Mouse (Mus musculus): ENCODE results near the gene Clcn1.

The Clcn1 gene

DNA sequence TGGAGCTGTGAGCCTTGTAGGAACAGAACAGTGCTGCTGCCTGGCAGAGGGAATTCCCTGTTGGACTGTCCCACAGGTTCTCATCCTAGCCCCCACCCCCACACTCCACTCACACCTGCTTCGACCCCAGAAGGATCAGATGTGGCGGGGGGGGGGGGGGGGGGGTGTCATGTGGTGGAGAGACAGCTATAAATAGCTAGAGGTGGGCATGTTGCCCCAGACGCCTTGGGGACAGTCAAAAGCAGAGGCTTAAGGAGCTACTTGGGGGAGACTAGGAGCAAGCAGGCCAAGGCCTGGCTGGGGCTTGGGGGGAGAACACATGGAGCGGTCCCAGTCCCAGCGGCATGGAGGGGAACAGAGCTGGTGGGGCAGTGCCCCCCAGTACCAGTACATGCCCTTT is at the start of gene Clcn1:
Gene Clcn1, plus strand, starts transcription at position 238 of the 400 bp plus-strand sequence.
- in situ Hi-C loops (cut with MboI): no loop called here

DNA sequence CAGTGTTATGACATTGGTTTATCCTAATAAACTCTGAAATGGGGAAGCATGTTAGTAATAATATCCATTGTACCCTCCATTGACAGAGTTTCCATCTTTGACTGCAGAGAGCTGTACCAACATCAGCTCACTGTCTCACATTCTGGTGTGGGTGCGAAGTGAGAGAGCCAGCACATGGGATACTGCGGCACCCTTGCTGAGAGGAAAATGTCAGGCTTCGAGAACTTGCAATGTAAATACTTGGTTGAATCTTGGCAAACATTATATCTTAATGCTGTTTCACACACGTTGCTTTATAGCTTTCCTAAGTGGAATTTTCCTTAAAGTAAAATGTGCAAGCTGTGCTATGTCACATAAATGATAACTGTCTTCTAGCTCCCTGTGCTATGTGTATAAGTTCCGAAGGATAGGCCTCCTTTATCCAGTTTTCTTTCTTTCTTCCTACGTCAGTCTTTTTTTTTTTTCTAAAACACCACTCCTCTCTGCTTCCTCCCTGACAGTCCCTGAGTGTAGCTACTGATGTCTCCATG is 49.1 kb upstream of the Clcn1 start:
- in situ Hi-C loops (cut with MboI): loop anchor here (10.0 kb wide), 1 partner anchor 347 kb away; no protein-coding TSS in a partner anchor

DNA sequence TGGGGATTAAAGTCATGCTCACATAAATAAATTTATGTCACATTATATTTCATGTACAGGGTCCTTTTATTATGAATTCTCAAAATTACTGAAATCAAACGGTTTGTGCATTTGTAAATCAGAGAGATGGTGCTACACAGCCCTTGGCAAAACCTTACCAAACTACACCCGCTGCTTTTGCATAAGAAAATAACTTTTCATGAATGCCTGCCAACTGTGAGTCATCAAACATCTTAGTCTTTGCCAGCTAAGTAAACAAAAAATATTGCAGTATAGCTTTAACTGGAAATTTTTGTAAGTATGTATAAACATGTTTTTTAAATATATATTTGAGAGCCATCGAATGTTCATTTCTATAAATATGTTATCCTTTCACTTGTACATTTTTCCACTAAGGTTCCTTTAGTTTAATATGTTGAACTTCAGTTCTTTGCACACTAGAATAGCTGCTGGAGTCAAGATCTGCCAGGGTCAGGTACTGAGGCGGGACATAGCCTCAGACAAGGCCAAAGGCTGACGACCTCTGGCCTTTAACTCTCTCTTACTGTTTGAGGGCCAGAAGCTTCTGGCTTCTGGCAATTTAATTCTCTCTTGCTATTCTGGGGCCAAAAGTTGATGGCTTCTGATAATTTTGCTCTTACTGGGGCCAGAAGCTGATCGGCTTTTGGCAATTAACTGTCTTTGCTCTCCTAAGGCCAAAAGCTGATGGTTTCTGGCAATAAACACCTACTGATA is 45.0 kb upstream of the Clcn1 start:
- in situ Hi-C loops (cut with MboI): no loop called here

DNA sequence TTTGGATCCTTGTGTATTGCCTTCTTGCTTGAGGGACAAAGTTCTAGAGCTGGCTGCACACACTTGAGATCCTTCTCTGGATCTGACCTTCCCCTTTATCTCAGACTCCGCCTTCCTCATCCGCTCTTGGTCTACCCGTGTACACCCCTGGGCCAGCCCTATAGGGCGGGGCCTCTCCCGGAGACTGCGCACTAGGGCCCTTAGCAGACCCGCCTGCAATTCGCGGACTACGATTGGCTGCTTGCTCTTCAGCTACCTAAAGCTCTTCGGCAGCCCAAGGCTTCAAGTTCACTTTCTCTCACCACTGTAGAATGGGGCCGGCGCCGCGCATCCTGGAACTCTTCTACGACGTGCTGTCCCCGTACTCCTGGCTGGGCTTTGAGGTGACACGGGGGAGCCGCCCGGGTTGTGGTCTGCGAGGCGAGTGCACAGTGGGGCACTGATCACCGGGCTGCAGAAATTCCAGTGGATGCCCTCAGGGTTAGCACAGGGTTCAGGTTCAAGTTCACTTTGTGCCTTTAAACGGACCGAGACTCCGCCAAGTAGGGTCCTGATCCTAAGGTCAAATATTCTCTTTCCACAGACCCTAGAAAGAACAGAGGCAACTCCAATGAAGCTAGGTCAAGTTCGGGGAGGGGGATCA is 40.7 kb upstream of the Clcn1 start, which contains the start of gene Gstk1:
Gene Gstk1, plus strand, starts transcription at position 225 of the 643 bp plus-strand sequence.
- in situ Hi-C loops (cut with MboI): no loop called here

DNA sequence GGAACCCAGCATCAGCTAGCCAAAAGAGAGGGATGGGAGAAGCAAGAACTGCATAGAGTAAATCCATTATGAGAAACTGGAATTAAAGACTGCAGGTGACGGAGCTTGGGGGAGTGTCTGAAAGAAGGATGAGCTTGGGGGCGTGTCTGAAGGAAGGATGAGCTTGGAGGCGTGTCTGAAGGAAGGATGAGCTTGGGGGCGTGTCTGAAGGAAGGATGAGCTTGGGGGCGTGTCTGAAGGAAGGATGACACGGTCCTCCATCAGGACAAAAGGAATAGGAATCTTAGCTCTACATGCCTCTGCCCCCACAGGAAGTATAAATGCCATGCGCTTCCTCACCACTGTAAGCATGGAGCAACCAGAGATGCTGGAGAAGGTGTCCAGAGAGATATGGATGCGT is 39.3 kb upstream of the Clcn1 start:
- in situ Hi-C loops (cut with MboI): no loop called here

DNA sequence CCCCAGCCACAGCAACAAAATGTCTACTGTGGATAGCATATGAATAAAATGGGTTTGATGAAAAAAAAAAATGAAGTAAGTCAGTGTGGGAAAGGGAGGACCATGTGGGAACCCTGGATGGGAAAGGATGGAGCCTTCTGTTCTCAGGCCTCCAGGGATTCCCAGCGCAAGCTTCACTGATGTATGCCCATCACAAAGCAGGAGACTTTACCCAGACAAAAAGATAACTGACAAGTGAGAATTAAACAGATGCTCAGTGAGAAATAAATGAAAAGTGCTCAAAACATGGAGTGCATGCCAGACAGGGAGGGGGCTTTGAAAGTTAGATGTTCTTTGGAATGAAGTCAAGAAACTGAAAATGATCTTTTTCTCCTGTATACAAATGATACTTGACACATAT is 38.5 kb upstream of the Clcn1 start:
- in situ Hi-C loops (cut with MboI): no loop called here

DNA sequence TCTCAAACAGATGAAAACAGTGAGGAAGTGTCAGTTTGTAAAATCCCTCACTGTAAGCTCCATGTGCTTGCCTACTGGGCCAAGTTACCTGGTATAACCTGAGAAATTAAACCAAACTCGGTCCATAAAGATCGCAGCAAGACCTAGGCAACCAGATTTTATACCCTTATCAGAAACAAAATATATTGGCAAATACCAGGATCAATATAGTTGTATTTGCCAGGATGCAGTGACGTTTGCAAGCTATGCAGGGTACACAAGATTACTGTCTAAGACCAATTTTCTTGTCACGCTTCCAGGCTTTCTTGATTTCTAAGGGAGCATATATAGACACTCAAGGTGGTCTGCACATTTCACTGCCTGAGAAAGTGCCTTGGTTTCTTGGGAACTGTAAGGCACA is 34.7 kb upstream of the Clcn1 start:
- in situ Hi-C loops (cut with MboI): no loop called here

DNA sequence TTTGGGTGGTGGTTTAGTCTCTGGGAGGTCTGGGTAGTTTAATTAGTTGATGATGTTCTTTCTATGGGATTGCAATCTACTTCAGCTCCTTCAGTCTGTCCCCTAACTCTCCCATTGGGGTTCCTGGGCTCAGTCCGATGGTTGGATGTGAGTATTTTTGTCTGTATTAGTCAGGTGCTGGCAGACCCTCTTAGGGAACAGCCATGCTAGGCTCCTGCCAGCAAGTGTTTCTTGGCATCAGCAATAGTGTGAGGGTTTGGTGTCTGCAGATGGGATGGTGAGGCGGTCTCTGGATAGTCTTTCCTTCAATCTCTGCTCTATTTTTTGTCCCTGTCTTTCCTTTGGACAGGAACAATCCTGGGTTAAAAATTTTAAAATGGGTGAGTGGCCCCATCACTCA is 33.4 kb upstream of the Clcn1 start:
- in situ Hi-C loops (cut with MboI): no loop called here

DNA sequence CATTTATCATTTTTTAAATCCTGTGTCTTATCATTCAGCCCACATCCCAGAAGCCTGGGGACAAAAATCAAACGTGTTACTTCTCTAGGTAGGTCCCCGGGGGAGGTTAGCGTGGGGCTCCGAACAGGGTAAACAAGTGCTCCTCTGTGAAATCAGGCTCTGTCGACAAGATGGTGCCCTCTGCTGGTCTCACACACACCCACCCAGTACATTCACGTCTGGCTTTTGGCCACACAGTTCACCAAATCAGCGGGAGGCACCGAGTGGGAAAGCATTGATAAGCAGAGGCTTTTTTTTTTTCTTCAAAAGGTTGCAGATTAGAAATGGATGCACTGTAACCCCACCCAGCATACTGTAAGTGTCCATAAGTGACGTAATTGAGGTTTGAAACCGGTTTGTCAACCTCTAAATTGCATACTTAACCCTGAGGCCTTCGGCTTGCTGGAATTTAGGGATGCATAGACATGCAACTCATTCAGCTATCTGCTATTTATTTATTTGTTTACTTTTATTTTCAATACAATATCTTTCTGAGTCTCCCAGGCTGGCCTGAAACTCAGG is 29.1 kb upstream of the Clcn1 start:
- in situ Hi-C loops (cut with MboI): no loop called here

DNA sequence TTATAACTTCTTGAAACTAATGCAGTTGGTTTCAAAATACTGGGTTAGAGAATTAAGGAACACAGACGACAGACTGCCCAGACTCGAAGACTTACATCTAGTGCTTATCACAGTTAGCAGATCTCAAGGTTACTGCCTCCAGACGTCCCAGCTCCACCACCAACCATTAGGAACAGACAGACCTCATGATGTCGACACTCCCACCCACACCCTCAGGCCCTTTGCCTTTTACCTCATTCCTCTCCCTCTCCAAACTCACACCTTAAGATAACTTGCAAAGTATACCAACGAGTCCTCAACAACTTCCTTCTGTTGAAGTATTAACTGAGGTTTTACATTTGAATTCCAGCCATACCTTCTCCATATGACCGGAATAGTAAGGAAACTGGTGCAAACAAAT is 26.1 kb upstream of the Clcn1 start:
- in situ Hi-C loops (cut with MboI): no loop called here

DNA sequence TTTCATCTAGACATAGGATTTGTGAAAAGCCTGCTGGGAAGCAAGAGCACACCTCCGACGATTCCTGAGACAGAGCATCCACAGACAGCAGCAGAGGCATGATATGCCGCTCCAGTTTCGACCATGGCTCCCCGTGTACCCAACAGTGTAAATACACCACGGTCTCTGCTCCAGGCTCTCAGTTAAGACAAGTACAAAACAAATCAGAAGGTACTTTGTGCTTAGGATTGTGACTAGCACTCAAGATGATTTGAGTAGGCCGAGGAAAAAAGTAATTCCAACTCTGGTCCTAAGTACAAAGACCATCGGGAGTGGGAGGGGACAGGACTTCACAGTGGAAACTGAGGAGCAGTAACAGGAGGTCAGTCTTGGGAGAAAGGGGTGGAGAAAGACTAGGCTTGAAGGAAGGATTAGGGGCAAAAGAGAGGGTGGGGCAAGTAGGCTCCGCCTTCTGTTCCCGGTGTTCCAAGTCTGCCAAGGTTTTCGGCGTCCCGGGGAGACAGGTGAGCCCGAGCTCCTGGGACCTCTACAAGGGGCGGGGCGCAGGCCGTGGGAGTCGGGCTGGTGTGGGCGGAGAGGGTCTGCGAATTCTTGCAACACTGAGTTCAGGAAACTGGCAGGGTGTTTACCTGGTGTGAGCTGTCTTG is 24.8 kb upstream of the Clcn1 start, which contains the start of gene Tmem139:
Gene Tmem139, plus strand, starts transcription at position 447 of the 647 bp plus-strand sequence.
- in situ Hi-C loops (cut with MboI): no loop called here

DNA sequence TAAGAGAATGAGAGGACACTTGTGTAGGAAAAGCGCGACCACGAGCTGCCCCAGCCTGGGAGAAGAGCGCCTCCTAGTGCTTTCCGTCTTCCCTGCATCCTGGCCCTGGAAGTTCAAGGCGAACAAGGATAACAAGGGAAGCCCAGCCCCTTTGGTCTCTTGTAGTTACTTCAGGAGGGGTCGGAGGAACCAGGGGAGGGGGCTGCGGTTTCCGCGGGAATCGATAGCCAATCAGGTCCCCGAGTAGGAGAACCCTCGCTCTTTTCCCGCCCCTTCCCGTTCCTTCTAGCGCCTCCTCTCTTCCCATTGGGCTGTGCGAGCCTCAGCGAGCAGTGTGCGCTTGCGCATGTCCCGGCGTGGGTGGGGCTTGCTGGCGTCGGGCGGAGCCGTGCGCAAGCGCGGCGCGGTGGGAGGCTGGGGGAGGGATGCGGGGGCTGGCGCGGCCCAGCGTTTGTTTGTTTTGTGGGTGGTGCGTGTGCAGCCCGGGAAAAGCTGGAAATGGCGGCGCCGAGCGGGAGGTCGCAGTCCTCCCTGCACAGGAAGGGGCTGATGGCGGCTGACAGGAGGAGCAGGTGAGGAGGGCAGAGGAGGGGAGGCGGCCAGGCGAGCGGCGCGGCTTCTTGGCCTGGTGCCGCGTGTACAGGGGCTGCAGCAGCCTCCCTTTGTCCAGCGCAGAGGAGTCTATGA is 21.7 kb upstream of the Clcn1 start, which contains the start of gene Casp2:
Gene Casp2, plus strand, starts transcription at position 360 of the 687 bp plus-strand sequence.
- in situ Hi-C loops (cut with MboI): no loop called here

DNA sequence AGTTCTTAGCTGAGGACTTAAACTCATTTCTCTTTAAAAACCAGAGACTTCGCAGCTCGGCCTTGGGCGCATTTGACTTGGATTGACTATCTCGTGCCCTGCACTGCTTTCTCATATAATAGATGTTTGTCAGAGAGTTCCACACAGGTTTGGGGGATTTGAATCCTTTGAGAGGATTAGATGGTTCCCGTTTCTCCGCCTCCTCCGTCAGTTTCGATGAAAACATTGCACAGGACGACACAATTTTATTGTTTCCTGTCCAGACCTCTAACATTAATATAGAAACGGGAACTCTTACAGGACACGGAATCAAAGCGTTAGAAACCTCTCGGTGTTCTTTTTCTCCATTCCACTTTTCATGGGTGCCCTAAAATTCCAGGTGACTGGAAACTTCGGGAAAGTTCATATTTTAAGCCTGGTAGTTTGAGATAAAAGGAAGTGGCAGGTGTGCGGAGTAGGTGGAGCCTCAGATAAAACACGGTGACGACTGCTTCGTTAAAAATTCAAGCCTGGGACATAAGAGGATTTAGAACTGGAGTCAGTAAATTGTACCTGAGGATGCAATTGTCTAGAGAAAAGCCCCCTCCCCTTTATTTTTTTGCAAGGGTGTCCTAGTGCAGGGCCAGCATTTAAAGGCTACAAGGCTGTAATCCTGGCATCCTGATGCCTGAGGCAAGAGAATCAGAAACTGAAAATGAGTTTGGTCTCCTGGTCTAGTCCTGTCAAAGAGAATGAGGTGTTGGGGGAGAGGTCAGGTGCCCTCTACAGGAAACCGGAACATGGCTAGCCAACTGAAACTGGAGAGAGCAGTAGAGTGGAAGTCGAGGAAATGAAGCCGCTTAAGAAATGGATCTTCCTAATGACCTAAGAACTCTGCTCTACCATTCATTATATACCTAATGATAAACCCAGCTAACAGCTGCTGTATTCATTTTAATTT is 20.8 kb upstream of the Clcn1 start:
- in situ Hi-C loops (cut with MboI): no loop called here

DNA sequence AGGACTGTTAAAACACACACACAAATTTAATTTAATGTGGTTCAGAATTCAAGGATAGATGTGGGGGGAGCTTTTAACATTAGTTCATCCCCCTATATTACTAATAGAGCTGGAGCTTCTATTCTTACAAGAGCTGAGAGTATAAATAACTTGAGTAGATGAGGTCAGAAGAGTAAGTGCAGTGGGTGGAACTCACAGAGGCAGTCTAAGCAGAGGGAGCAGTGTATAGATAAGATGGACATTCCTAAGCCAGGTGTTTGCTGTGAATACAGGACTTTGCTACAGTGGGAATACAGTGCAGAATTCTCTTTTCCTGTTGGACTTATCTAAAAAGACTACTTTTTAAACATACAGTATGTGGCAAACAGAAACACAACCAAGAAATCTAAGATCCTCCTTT is 15.7 kb upstream of the Clcn1 start:
- in situ Hi-C loops (cut with MboI): no loop called here

DNA sequence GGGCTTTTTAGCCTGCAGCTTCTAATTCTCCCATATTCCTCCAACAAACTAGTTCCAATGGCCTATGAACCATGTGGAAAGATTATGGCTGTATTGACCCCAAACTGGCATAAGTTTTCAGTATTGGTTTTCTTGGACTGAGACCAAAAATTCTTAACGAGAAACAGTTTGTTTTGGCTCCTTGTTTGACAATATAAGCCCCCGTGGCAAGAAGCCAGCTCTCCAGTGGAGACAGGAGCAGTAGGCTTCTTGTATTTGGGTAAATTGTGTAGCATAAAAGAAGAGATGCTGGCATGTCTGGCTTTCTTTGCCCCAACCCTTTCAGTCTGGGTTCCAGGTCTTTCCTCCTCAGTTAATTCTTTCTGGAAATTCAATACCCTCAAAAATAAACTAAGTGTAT is 10.3 kb upstream of the Clcn1 start:
- in situ Hi-C loops (cut with MboI): no loop called here

DNA sequence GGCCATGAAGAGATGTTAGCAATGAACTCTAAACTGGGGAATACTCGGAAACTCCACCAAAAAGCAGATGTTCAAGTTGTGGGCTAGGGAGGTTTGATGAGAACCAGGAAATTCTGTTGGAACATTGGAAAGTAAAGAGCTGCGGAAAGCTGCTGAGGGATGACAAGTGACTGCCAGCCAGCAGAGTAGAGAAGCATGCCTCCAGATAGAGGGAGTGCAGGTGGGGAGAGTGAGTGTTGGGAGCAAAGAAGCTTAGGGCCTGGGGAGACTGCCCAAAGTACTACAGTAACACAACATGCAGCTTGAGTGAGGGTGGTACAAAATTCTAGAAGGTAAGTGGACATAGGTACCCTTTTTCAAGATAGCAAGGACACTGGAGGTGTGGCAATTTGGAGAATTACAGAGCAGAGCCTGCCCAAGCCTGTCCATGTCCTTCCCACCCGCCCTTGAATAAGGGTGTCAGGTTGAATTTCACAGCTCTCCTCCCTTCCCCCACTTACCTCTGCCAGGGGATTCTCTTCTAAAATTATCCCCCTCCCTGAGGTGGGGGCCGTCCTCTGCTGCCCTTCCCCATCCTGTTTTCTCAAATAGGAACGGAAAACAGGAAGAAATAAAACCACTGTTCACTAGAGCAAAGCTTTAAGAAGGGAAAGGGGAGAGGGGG is 3.5 kb upstream of the Clcn1 start:
- in situ Hi-C loops (cut with MboI): no loop called here

DNA sequence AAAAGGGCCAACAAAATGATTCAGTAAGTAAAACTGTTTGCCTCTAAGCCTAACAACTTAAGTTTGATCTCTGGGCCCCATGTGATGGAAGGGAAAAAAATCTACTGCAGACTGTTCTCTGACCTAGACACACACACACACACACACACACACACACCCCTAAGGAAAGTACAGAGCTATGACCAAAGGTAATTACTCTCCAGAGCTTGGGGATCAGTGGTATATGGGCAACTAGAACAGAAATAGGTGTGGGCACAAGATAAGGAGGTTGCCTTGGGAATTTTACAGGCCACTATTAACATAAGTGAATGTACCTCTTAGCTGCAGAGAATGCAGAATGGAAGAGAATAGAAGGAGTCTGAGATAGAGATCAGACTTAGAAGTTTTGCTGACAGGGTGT is 1.1 kb downstream of the Clcn1 start:
- in situ Hi-C loops (cut with MboI): no loop called here

DNA sequence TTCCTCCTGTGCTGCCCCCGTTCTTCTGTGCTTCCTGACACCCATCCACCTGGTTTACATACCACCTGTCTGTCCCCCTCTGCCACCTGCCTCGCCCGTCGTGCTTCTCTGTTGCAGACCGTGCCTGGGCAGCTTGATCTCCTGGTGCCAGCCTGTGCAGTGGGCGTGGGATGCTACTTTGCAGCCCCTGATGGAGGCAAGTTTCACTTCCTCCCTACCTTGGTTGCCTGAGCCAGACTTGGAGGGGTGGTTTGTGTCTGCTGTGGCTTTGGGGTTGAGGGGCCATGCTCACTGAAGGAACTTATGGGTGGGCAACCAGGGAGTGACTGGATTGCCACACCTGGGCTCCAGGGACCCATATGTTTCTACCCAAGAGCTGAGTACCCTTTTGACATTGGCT is 6.8 kb downstream of the Clcn1 start:
- in situ Hi-C loops (cut with MboI): no loop called here

DNA sequence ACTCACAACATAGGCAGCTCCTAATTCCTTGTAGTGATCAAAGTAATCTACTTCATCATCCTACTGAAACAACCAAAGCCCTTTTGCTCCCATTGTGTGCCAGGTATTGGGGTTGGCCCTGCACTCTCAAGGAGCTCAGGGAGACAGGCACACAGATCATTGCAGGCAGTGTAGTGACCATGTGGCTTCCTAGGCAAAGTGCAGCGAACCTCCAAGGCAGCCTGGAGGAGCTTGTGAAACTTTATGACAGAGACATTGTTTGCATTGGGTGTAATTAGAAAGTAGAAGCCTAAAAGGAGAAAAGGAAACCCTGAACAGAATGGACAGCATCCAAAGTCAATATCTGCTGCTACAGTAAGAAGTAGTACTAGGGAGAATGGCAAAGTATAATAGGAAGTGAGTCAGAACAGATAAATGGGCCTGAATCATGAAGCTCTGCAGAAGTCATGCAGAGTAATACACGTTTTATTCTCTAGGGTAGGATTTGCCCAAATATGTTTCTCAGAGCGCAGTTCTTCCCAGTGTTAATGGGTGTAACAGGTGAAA is 9.1 kb downstream of the Clcn1 start:
- in situ Hi-C loops (cut with MboI): no loop called here

DNA sequence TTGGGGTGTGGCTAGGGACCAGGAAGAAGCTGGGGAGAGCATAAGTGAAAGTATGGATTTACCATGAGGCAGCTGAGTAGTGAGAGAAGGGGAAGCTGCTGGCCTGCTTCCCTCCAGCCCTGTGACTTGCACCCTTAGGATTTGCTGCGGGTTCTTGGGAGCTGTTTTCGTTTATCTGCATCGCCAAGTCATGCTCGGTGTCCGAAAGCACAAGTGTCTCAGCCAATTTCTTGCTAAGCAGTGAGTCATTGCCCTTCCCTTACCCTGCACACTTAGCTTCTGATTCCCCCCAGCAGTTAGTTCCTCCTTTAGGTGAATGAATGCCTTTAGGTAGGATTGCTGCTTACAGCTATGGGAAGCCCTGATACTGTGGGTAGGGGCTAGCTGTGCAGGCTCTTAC is 12.9 kb downstream of the Clcn1 start:
- in situ Hi-C loops (cut with MboI): no loop called here
